Mouse (Mus musculus) erythroblast, embryonic 14.5 days (primary cell): ENCODE measurements around the gene Tsc22d1.
A peak's percentile ranks its signal among the peaks of the same experiment; 100 is the strongest.

Source experiments
- GATA1 ChIP-seq: IDR thresholded peaks from 2 replicates; pipeline ENCODE4 v1.6.1; 2012; ENCODE audit warnings: low read length, inconsistent platforms, mixed read lengths
- TAL1 ChIP-seq: IDR thresholded peaks from 3 replicates; pipeline ENCODE4 v1.6.1; 2012; ENCODE audit warnings: low read length, inconsistent platforms, mixed read lengths

DNA sequence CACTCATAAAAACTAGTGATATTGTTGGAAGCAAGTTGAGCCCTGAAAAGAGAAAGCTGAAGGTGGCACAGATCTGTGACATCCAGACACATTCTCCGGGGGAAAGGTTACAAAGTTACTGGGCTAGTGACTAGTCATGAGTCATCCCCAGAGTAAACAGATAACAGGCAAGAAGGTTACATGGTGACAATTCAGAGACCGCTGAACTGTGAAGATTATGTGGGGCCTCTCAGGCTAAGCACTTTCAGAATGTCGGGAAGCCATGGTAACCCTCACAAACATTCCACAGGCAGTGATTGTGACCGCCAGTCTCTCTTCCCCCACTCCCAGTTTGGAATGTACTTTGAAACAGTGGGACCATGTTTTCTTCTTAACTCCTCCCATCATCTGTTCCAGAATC, 105.8 kb downstream of the Tsc22d1 start:
- TF ChIP-seq TAL1 (peak; percentile 50), GATA1 (peak; percentile 72)
